Mouse (Mus musculus) liver, embryonic 14.5 days (tissue): ENCODE results near the gene Fau. TPM values are rescaled to one million over a fixed set of nuclear protein-coding genes. Genes with fewer than 3 reads are reported as not detected.

Experiments
- ATAC-seq: fragments of 200-750 bp; cut with Nextera tagmentation; 2 replicates; pipeline ENCODE4 v1.8.0; 2017; ENCODE audit warnings: moderate number of reproducible peaks, mild to moderate bottlenecking, moderate library complexity; ENCODE audit not compliant: insufficient read depth
- DNase-seq, 3 experiments: peaks; one replicate each; pipeline ENCODE4 v3.0.0-alpha.2; 2012 to 2013; ENCODE audit warnings: low read depth in 3 of 3, low spot score in 3 of 3
- H3K27ac ChIP-seq: fragments of 300-500 bp; sonication (generic); 2 replicates; pipeline ENCODE4 v1.5.1; 2014; ENCODE audit warnings: moderate library complexity, mild to moderate bottlenecking, control low read depth, inconsistent platforms
- H3K27me3 ChIP-seq: fragments of 300-500 bp; sonication (generic); 2 replicates; pipeline ENCODE4 v1.6.1; 2014; ENCODE audit warnings: mild to moderate bottlenecking, low read length, moderate library complexity; ENCODE audit not compliant: control insufficient read depth, insufficient read depth
- H3K36me3 ChIP-seq: fragments of 300-500 bp; sonication (generic); replicated peaks from 2 replicates; pipeline ENCODE4 v1.6.1; 2014; ENCODE audit warnings: low read depth; ENCODE audit not compliant: control insufficient read depth, insufficient read depth
- H3K4me1 ChIP-seq, 2 experiments: fragments of 200-500 bp in 1 of 2; fragments of 300-500 bp in 1 of 2; sonication (generic) in 1 of 2; replicated peaks; 2 replicates each; pipeline ENCODE4 v1.6.1; 2012 to 2014; ENCODE audit warnings: antibody characterized with exemption in 1 of 2, inconsistent platforms in 1 of 2, low read length in 1 of 2; ENCODE audit not compliant: control insufficient read depth in 2 of 2, insufficient read depth in 2 of 2
- H3K4me2 ChIP-seq: fragments of 300-500 bp; sonication (generic); 2 replicates; pipeline ENCODE4 v1.6.1; 2014; ENCODE audit warnings: low read depth, mild to moderate bottlenecking, control low read depth, moderate library complexity
- H3K4me3 ChIP-seq, 2 experiments: fragments of 200-500 bp in 1 of 2; fragments of 300-500 bp in 1 of 2; sonication (generic) in 1 of 2; 2 replicates each; pipeline ENCODE4 v1.5.1; 2012 to 2014; ENCODE audit warnings: low read depth in 2 of 2, low read length in 2 of 2, mild to moderate bottlenecking in 2 of 2, control low read depth in 1 of 2, inconsistent platforms in 1 of 2, moderate library complexity in 1 of 2; ENCODE audit not compliant: insufficient read depth in 1 of 2
- H3K9ac ChIP-seq: fragments of 300-500 bp; sonication (generic); replicated peaks from 2 replicates; pipeline ENCODE4 v1.6.1; 2014; ENCODE audit warnings: mild to moderate bottlenecking, control low read depth, moderate library complexity
- H3K9me3 ChIP-seq: fragments of 300-500 bp; sonication (generic); 2 replicates; pipeline ENCODE4 v1.6.1; 2016; ENCODE audit warnings: low read length, mixed read lengths; ENCODE audit not compliant: control insufficient read depth
- CTCF ChIP-seq: IDR thresholded peaks from 2 replicates; pipeline ENCODE4 v1.5.1; 2016; ENCODE audit warnings: antibody characterized with exemption, low read depth, control low read depth
- EP300 ChIP-seq: IDR thresholded peaks from 2 replicates; pipeline ENCODE4 v1.6.1; 2016; ENCODE audit warnings: antibody characterized with exemption, low read depth
- WGBS: fragments of 180-500 bp; shearing (Covaris S2); extraction: QIAGEN DNeasy Blood & Tissue Kit; methylation state at CpG from one replicate; pipeline ENCODE4 v1.1.7; 2014; ENCODE audit not compliant: insufficient replicate concordance; 5-methylcytosine and 5-hydroxymethylcytosine counted together
- polyA plus RNA-seq, 2 experiments: library from polyadenylated mRNA; depleted of rRNA in 1 of 2; stranded (reverse) in 1 of 2; unstranded in 1 of 2; fragments of >200 nt; fragmentation: Nextera tagmentation in 1 of 2; extraction: Ambion mirVana in 1 of 2; gene quantifications; 2 replicates each; pipeline versions ENCODE4 v1.2.1 to v1.2.3; 2012 to 2014

The Fau gene
- polyA plus RNA-seq, 2 experiments, result 639 to 969 TPM

GRCm38 (mm10) chr19:6094119-6094518 is 36.5 kb downstream of the Fau start, which contains the start of gene AC131692.1:
Gene AC131692.1 (plus strand): TSS chr19:6094419.
- no peaks in the 10 kb centered on the region for H3K9me3 ChIP-seq
- WGBS, result 77% methylated on average over 7 of the region's 7 CpGs
- H3K4me1 ChIP-seq, result no peaks in the 10 kb centered on the region
- DNase-seq (no peak), ATAC-seq (no peak)
- no peaks in the 10 kb centered on the region for H3K27me3 ChIP-seq
- H3K9ac ChIP-seq, result no peak within 1 kb of the TSS
- H3K36me3 ChIP-seq, result peaks cover 53% of the 10 kb centered on the region
- no peak within 1 kb of the TSS for H3K27ac ChIP-seq
- TF ChIP-seq EP300, result no peak
- TF ChIP-seq CTCF, result no peak
- H3K4me3 ChIP-seq, result no peak within 1 kb of the TSS
- no peak within 1 kb of the TSS for H3K4me2 ChIP-seq

DNA sequence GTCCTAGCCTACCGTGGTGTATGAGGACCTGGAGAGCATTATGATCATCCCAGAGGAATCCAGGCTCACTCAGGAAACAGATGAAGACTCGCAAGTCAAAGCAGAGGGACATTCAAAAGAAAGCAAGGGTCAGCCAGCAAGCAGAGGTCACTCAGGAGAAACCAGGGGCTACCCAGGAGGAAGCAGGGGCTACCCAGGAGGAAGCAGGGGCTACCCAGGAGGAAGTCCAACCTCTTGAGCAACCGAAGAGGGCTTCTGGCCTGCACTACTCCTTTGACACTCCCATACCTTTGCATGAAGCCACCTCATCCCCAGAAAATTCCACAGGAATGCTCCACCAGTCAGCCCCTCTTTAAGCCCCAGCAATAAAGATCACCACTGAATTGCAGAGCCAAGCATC is 40.2 kb downstream of the Fau start:
- Histone ChIP-seq H3K4me1 (peaks cover 10% of the 10 kb centered on the region in 2 experiments), H3K9ac (no peak overlapping the region), H3K9me3 (no peaks in the 10 kb centered on the region), H3K4me2 (no peak overlapping the region), H3K27ac (no peak overlapping the region), H3K4me3 (no peak overlapping the region), H3K36me3 (peaks cover 17% of the 10 kb centered on the region), H3K27me3 (no peaks in the 10 kb centered on the region)
- DNase-seq, result no peak
- TF ChIP-seq EP300 (no peak), CTCF (no peak)
- WGBS, result 61% methylated on average over 3 of the region's 3 CpGs
- ATAC-seq, result no peak

GRCm38 (mm10) chr19:6101186-6101585 is 43.5 kb downstream of the Fau start:
- Histone ChIP-seq H3K4me3 (no peak overlapping the region), H3K27me3 (no peaks in the 10 kb centered on the region), H3K4me2 (no peak overlapping the region), H3K4me1 (peaks cover 23 to 24% of the 10 kb centered on the region in 2 experiments), H3K9me3 (no peaks in the 10 kb centered on the region), H3K36me3 (no peaks in the 10 kb centered on the region; the same call in 1 of the 2 replicates), H3K9ac (no peak overlapping the region), H3K27ac (no peak overlapping the region)
- no peak for TF ChIP-seq CTCF
- no peak for TF ChIP-seq EP300
- DNase-seq, result no peak
- no peak for ATAC-seq
- 78% methylated on average over 6 of the region's 6 CpGs for WGBS

DNA sequence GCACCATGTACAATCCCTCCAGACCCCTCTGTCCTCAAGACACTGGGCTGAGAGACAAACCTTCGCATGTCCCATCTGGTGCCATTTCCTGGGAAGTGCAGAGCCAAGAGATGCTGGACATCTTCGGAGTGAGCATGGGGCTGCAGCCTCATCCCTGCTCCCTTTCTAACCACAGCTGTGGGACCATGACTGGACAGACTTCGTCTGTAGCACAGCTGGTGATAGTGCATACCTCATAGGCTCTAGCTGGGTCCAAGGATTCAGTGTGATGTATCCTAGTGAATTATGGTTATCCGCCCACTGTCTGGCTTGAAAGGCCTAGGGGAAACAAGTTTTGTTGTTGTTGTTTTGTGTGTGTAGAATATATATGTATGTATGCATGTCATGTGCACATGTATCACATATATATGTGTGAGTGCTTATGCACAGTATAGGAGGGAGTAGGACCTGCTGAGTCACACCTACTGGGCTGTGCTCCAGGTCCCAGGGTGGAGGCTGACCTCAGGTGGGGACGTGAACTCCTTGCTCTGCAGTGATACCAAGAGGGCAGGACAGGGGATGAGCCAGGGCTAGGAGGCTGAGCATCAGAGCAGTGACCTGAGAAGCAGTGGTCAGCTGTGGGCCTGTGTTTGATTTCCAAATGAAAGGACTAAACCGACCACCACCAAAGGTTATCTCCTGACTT is 44.7 kb downstream of the Fau start:
- H3K27me3 ChIP-seq, result no peaks in the 10 kb centered on the region
- peak overlapping the region; percentile 61 for H3K27ac ChIP-seq
- peak; percentile 90 for ATAC-seq
- WGBS, result 54% methylated on average over 6 of the region's 6 CpGs
- H3K4me2 ChIP-seq, result no peak overlapping the region
- no peak overlapping the region for H3K4me3 ChIP-seq
- no peaks in the 10 kb centered on the region; the same call in 1 of the 2 replicates for H3K36me3 ChIP-seq
- no peak for TF ChIP-seq EP300
- no peak for DNase-seq
- peaks cover 23 to 24% of the 10 kb centered on the region in 2 experiments for H3K4me1 ChIP-seq
- no peak overlapping the region for H3K9ac ChIP-seq
- no peaks in the 10 kb centered on the region for H3K9me3 ChIP-seq

DNA sequence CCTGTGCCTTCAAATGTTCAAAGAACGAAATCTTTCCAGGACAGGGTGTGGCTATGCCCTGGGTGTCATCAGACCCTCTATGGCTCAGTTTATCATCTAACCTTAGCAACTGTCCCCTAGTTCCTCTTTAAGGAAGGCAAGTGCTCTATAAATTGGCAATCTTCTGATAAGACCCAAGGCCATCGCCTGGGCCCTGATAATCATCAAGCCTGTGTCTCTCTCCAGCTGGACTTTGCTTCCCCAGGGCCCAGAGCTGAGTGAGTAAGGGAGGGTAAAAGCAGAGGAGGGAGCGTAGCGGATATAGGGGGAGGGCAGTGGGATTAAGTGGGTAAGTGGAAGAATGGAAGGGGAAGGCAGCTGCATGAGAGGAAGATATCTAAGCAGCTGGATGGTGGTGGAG is 46.8 kb downstream of the Fau start:
- TF ChIP-seq EP300 (no peak), CTCF (no peak)
- Histone ChIP-seq H3K9me3 (no peaks in the 10 kb centered on the region), H3K9ac (peak overlapping the region; percentile 18; the same call in 1 of the 2 replicates), H3K27ac (no peak overlapping the region), H3K4me1 (peaks cover 23 to 24% of the 10 kb centered on the region in 2 experiments), H3K4me2 (no peak overlapping the region), H3K4me3 (no peak overlapping the region), H3K36me3 (no peaks in the 10 kb centered on the region; the same call in 1 of the 2 replicates), H3K27me3 (no peaks in the 10 kb centered on the region)
- 44% methylated on average over 4 of the region's 4 CpGs for WGBS
- DNase-seq (no peak), ATAC-seq (no peak)
